Mouse (Mus musculus) ES-Bruce4 (cell line): ENCODE data around the gene Ly86.

Experiments used
- CTCF ChIP-seq: IDR thresholded peaks from one replicate; pipeline ENCODE4 v1.8.1; 2011; ENCODE audit warnings: low read depth, low read length
- POLR2A ChIP-seq: IDR thresholded peaks from one replicate; pipeline ENCODE4 v1.8.1; 2011; ENCODE audit warnings: low read length; ENCODE audit not compliant: insufficient read depth

DNA sequence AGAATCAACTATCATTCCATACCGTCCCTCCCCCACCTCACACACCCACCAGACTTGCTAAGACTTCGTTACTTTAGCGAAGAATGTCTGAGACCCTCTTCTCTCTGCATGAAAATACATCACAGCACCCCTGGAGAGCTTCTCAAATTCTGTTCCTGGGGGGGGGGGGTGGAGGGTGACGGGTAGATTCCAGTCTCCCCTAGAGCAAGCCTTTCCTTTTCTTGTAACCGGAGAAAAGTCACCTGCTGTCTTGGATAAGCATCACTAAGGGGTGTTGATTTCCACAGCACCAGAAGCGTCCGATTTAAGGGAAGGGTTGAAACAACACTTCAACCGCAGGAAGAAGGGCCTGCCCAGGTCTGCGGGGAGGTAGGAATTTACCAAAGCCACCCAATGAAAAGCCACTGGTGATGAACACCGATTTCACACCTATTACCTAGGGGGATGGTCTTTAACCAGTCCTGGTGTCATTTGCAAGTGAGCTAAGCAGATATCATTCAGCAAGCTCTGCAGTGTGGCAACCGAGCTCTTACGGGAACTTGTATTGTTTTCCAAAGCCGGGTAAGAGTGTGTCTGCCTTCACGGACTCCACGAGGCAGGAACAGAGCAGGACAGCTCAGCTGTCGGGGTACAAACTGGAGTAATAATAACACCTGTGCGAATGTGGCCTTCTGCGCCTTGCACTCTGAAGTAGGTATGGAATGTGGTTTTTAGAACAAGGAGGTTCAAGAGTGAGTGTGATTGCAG, 91.4 kb downstream of the Ly86 start:
- TF ChIP-seq CTCF (no peak), POLR2A (no peak)
